Mouse (Mus musculus) cerebellum, adult 18-20 months (tissue): ENCODE measurements around the gene Rom1.

Experiments used
- DNase-seq, 2 experiments: peaks; one replicate each; pipeline ENCODE4 v3.0.0; 2021

Gene Rom1

GRCm38 (mm10) chr19:8941515-8942217 is 12.5 kb upstream of the Rom1 start, which contains the start of gene Mta2:
TSS of gene Mta2 (plus strand) at chr19:8941875.
- DNase-seq, result peak; percentile 97 to 98

- DNase-seq, result peak in 1 of 2 experiments; percentile 36
Measured at GRCm38 (mm10) chr19:8941136-8941514, 12.0 kb upstream of the Rom1 start.

DNA sequence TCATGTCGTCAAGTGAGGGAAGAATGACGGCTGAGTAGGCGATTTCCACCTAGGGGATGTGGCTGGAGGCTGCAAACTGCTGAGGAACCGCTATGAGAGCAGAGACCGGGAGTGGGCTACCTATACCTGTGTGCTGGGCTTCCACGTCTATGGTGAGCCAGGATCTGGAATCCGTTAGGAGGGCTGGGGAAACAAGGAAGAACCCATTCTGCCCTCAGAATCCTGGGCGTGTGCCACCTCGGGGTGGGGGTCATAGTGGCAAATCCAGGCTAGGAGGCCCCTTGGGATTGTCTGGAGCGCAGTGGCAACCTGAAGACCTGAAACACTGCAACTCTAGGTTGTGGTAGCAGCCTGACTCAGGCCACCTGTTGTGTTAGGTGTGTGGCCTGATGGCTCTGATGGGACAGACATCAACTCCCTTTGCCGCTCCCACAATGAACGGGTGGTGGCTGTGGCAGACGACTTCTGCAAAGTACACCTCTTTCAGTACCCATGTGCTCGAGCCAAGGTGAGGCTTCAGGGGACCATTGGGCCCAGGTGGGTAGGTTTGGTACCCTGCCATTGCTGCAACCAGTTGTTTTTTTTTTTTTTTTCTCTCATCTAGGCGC is 11.5 kb upstream of the Rom1 start:
- peak in 1 of 2 experiments; percentile 37 for DNase-seq

GRCm38 (mm10) chr19:8936736-8937135 is 7.6 kb upstream of the Rom1 start:
- no peak for DNase-seq

- no peak for DNase-seq
Measured at GRCm38 (mm10) chr19:8930771-8931170, 1.6 kb upstream of the Rom1 start.

DNA sequence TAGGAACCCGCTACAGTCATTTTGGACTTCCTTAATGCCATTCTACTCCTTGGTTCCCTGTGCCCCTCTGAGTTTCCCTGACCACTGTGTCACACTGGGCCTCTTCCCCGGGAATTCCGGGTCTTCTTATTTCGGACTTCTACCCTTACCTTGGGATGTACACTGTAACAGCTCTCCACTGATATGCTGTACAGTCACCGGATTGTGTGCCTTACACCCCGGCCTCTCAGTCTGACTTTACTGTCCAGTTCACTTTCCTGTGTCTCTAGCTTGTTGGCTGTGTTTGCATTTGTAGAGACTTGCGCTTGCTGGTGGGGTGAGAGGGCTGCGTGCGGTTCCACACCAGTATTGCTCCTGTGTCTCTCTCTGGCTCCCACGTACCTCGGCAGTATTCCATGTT is 961 bp upstream of the Rom1 start:
- no peak for DNase-seq

DNA sequence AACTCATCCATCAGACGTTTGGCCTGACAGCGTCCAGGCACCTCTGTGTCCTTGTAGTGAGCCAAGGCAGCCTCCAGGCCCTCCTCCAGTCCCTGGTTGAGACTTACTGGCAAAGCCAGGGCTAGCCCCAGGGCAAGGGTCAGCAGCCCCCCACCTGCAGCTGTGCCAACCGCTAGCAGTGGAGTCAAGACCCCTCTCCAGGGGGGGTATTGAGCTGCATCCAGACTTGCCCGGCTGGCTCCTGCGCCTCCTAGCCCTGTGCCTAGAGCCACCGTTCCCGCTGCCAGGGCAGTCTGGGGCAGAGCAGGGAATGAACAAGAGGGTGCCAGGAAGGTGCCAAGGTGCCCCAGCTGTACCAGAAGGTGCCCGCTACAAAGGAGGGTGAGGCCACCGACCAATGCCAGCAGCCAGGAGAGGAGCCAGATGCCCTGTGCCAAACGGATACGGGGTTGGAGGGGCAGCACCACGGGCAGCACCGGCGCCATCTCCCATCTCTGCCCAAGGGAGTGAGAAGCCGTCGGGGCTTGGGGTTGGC is 400 bp downstream of the Rom1 start:
- DNase-seq, result peak in 1 of 2 experiments; percentile 60

DNA sequence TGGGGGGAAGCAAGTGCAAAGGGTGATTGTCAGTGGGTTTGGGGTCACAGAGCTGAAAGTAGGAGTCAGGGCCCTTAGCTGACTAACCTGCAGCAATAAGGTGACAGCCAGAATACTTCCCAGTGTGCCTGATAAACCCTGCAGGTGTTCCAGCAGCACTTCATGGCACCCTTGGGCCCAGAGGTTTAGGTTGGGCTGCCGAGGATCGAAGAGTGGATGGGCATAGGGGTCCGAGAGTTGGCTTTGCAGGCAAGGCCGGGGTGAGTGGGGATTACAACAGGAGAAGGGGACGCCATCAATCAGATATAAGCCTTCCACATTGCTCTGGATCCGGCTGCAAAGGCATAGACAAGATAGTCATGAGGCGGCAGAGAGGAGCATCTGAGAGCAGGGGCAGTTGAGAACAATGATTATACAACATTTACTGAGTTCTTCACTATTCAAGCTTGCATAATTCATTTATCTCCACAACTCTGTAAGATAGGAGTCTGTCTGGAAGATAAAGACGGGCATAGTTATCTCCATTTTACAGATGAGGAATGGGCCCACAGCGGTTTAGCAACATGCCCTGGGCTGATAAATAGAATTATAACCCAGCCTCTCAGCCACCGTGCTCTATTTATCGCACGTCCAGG is 1.1 kb downstream of the Rom1 start:
- DNase-seq, result no peak

- DNase-seq, result no peak
Measured at GRCm38 (mm10) chr19:8926766-8927165, 2.4 kb downstream of the Rom1 start.

DNA sequence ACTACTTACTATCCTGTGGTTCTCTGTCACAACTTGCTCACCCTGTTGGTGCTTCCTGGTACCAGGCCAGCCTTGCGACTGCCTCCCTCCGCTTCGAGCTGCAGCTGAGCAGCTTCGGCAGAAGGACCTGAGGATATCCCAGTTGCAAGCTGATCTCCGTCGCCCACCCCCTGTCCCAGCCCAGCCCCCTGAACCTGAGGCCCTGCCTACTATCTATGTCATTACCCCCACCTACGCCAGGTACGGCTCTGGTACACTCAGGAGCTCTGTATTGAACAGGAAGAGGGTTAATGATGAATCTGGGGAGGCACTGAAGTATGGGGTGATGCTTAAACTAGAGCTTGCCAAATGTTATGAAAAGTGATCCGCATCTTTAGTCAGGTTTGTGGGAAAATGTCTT is 7.4 kb downstream of the Rom1 start:
- DNase-seq, result no peak

GRCm38 (mm10) chr19:8920836-8921291 is 8.3 kb downstream of the Rom1 start:
- no peak for DNase-seq

GRCm38 (mm10) chr19:8920073-8920736 is 9.0 kb downstream of the Rom1 start, which contains the start of gene B3gat3:
TSS of gene B3gat3 (plus strand) at chr19:8920374.
- peak; percentile 96 to 97 for DNase-seq

DNA sequence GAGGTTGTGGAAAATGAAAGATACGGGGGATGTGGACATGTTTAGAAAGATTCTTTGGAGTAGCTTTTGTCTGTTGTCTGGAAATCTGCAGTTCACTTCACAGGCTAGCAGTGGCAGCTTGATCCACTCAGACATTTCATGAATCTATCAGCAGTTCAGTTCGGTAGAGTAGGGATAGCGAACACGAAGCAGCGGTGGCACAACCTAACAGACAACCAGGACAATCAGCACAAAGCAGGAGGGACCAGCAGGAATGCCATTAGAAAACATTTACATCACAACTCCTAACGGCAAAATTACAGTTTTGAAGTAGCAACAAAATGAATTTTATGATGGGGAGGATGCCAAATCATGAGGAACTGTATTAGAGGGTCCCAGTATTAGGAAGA is 9.5 kb downstream of the Rom1 start:
- no peak for DNase-seq

DNA sequence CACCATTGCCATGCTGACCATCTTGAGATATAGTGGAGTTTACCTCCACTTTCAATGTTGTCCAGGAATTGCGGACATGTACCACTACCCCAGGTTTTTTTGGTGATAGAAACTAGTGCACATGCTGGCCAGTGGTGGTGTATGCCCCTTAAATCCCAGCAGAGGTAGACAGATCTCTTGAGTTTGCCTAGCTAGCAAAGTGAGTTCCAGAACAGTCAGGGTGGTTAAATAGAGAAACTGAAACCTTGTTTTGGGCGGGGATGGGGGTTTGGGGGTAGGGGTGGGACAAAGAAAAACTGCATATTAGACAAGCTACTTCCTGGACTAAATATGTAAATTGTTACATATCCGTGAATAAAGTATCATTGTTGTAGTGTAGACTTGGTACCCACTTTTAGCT is 10.2 kb downstream of the Rom1 start:
- DNase-seq, result no peak

DNA sequence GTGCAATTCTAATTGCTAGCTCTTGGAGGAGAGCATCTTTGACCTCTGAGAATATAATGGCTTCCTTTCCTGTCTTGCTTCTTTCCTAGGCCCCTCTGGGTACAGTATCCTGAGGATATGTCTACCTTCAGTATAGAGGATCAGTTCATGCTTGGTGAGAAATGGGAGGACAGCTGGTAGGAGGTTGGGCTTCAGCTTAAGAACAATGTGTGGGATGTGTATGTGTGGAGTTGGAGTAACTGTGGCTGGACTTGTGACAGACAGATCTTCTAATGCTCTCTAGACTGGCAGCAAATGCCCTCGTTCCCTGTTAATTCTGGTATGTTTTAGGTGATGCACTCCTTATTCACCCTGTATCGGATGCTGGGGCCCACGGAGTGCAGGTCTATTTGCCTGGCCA is 14.9 kb downstream of the Rom1 start:
- no peak for DNase-seq

GRCm38 (mm10) chr19:8911810-8912209 is 17.3 kb downstream of the Rom1 start:
- no peak for DNase-seq

DNA sequence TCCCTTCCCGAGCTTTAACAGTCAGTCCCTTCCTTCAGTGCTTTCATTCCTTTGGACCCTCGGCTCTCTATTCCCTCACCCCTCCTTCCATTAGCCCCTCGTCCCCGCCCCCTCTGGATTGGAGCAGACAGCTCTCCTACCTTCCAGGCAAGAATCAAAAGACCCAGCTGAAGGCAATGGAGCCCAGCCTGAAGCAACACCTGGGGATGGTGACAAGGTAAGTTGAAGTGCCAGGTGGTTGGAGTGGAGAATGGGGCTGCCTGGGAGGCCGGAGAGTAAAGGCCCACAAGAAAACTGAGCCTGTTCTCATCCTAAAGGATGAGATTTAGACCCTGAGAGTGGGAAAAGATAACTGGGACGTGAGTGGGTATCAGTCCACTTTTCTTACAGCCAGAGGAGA is 20.6 kb downstream of the Rom1 start:
- DNase-seq, result no peak

GRCm38 (mm10) chr19:8903412-8903811 is 25.7 kb downstream of the Rom1 start:
- DNase-seq, result no peak

GRCm38 (mm10) chr19:8899079-8899478 is 30.1 kb downstream of the Rom1 start:
- DNase-seq, result no peak

DNA sequence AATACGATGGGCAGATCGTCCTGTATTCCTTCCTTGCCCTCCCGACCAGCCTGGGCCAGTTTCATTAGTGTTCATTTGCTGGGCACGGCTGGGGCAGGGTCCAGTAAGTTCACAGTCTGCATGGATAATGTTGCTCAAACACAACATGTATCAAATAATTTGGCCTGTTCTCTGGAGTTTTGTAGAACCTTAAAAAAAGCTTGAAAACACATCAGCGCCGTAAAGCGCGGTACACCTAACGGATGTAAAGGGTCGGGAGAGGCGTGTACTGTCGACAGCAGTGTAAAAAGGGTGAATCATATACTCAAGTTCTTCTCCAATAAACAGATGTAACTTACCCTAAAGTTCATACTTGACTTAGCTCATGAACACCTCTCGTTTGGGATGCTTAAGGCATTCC is 30.6 kb downstream of the Rom1 start:
- no peak for DNase-seq

DNA sequence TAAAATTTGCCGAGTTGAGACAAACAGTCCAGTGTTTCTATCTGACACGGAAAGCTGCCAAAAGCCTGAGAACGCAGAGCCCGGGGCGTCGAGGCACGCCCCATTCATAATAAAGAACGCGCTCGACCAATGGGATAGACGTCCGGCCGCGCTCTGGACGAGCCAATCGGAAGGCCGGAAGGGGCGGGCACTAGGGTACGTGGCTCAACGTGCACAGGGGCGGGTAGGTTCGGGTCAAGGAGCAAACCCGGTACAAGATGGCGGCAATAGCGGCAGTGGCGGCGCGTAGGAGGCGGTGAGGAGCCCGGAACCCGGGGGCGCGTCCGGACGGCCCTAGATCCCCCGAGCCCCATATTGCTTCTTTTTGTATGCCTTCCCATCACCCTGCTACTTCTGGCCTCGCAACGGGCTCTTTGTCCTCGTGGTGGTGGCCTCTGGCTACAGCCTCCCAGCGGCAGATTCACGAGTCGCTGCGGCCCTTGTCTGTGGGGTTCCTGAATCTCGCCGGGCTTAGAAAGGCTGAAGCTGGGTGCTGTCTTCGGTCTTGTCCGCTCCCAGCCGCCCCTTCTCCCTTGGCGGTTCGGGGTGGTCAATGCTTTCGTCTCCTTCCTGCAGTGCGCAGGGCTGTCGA is 31.2 kb downstream of the Rom1 start, which contains the start of gene Ganab:
Ganab (plus strand) TSS at position 207 of the 631 bp plus-strand sequence.
- peak; percentile 95 to 98 for DNase-seq

GRCm38 (mm10) chr19:8897211-8897864 is 31.8 kb downstream of the Rom1 start:
- peak; percentile 45 to 46 for DNase-seq
